Mouse (Mus musculus) gastrocnemius, adult 18-20 months (tissue): ENCODE data around the gene Arnt2. TPM values are rescaled to one million over a fixed set of nuclear protein-coding genes. Genes with fewer than 3 reads are reported as not detected.

ENCODE experiments used
- DNase-seq: peaks from one replicate; pipeline ENCODE4 v3.0.0; 2021; ENCODE audit warnings: low spot score
- total RNA-seq, 2 experiments: library from RNA; stranded (reverse); gene quantifications; 2 replicates each; pipeline ENCODE4 v1.2.3; 2021

The Arnt2 gene
- total RNA-seq, 2 experiments from 2014 or later, result 0.48 to 1.2 TPM

DNA sequence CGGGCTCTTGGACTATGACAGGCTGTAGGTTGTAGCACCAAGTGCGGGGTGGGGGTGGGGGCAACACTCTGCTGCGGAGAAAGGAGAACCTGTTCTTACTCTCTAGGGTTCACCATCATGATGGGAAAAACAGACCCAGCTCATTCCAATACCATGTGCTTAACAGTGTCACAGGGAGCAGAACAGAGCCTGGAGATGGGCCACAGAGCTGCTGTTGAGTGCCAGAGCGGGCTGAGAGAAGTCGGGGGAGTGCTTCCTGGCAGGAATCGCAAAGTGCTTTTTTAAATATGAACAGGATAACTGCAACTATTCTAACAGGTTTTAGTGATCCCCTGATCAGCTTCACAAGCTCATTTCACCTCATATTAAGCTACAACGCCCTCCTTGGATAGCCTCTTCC is 116.9 kb downstream of the Arnt2 start:
- DNase-seq, result peak; percentile 30

DNA sequence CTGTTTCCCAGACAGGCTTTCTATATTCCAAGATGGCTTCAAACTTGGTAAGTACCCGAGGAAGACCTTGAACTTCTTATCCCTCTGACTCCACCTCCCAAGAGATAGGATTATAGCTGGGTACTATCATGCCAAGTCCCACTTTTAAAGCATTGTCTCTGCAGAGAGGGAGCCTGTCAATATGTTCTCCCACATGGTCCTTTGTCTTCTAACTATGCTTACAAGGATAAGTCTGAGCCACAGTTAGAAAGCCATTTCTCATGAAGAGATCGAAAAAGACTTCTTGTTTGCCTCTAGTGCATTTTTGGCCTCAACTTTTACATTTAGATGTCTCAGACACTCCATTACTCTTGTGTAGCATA is 122.8 kb downstream of the Arnt2 start:
- no peak for DNase-seq

GRCm38 (mm10) chr7:84286526-84287225 is 123.3 kb downstream of the Arnt2 start:
- DNase-seq, result no peak

DNA sequence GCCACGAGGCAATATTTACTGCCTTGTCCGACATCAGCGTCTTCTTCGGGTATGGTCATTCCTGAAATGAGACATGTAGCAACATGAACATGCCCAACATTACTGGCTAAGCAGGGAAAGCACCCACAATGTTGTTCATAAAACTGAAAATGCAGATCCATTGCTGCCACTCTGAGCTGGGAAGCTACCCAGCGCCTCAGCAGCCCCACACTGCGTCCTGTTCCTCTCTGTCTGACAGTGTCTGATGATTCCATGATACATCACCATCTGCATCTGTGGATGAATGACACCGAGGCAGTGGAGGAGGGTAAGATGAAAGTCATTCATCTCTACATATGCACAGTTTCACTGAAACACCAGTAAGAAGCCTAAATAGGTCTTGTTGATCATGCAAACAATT is 124.2 kb downstream of the Arnt2 start:
- DNase-seq, result no peak

DNA sequence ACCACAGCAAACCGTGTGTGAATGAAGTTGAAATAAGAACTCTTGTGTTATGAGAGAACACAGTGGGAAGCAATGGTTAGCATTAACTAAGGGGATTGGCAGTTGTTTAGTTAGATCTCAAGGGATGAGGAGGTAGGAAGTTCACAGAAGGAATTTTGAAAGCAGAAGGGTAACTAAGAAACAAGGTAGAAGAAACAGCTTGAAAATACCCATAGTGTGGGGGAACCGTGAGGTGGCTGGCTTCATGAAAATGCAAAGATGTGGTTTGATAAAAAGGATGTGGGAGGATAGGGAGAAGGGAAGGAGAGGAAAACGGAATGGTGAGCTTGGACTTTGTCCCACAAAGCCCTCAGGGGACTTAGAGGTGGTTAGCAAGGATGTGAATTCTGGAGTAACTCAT is 125.0 kb downstream of the Arnt2 start:
- DNase-seq, result no peak

DNA sequence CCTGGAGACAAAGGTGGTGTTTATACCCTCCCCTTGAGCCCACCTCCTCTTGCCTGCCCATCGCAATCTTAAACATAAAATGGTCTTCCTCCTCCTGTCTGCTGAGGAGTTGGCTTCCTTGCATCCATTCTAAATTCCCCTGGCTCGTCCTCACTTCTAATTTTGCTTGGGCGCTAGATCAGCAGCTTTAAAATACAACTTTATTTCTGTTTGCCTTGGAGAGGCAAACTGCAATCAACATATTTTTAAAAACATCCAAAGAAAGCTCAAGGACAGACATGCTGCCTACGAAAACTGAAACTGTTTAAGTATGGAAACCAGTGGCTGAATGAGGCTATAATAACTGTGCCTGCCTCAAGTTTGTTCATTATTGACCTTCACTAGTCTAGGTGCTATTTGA is 127.7 kb downstream of the Arnt2 start:
- no peak for DNase-seq

DNA sequence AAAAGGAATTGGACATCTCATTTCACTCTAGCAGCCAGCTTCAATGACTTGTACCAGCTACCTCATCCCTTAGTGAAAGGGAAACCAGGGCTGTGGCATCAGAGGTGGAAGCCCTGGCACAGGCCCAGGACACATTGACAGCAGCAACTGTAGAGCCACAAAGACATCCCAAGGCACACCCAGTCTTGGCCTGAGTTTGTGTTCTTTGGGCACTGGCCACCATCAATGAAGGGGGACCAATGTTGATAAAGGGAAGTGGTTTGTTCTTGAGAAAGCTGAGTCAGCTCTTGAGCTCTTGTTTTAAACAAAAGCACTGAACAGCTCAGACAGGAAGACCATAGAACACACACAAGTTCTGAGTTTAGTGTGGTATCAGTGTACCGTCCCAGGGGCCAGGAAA is 130.7 kb downstream of the Arnt2 start:
- DNase-seq, result no peak

- DNase-seq, result no peak
Observed at GRCm38 (mm10) chr7:84275312-84275711, 134.7 kb downstream of the Arnt2 start.

DNA sequence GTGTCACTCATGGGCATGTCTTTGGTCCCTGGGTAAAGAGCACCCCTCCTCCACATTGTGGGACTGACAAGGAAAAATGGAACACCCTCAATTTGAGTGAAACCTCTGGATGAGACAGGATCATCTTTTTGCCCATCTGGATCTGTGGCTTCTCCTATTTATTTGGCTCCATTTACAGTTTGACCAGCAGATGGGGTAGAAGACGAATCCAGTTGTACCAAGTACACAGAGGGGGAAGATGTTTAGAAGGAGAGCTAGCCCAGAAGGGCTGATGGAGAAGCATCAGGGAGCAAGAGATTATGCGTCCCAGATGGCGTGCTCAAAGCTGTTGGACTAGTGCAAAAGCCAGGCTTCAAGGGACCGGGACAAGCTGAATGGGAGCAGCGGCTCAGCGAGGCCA is 136.0 kb downstream of the Arnt2 start:
- DNase-seq, result no peak

DNA sequence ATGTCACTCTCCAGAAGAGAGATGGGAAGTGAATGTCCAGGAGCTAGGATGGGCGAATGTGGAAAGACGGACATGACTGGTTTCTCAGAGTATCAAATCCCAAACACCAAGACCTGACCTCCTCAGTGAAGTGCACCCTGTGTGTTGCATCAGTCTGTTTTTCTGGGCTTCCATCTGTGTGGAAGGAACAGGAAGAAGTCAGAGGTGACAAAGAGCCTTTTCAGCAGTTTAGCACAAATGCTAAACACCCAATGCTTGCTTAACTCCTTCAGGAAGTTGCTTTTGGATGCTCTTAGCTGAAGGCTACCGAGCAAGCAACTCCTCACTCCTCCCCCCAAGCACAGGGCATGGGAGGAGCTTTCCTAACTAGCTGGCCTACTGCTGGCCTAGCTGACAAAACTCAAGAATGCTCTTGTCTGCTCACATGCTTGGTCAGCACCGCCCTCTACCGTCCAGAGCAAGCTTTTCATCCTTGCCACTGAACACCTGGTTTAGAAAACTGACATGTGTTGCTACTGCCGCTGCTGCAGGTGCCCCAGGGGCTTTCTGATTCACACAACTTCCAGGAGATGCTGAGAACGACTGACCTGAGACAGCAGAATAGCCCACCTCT is 137.7 kb downstream of the Arnt2 start:
- peak; percentile 69 for DNase-seq

DNA sequence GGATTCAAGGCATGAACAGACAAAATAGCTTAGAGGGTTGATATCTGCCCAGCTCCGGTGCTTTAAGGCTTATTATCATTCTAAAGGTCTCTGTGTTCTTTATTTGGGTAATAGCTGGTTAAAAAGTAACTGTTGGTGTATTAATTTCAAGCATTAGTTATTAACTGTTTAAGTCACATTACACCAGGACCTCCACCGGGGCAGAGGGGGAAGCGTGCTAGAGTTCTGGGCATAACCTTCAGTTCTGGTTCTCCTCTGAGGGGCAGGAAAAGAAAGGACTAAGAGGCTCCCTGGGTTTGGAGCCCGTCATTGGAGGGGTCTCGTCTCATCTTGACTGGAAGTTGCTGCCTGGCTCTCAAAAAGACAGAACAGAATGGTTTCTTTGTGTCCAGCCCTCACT is 138.5 kb downstream of the Arnt2 start:
- DNase-seq, result no peak

- no peak for DNase-seq
Observed at GRCm38 (mm10) chr7:84263466-84263865, 146.5 kb downstream of the Arnt2 start.

- DNase-seq, result no peak
Observed at GRCm38 (mm10) chr7:84261341-84261740, 148.6 kb downstream of the Arnt2 start.

- no peak for DNase-seq
Observed at GRCm38 (mm10) chr7:84260401-84260800, 149.6 kb downstream of the Arnt2 start.

DNA sequence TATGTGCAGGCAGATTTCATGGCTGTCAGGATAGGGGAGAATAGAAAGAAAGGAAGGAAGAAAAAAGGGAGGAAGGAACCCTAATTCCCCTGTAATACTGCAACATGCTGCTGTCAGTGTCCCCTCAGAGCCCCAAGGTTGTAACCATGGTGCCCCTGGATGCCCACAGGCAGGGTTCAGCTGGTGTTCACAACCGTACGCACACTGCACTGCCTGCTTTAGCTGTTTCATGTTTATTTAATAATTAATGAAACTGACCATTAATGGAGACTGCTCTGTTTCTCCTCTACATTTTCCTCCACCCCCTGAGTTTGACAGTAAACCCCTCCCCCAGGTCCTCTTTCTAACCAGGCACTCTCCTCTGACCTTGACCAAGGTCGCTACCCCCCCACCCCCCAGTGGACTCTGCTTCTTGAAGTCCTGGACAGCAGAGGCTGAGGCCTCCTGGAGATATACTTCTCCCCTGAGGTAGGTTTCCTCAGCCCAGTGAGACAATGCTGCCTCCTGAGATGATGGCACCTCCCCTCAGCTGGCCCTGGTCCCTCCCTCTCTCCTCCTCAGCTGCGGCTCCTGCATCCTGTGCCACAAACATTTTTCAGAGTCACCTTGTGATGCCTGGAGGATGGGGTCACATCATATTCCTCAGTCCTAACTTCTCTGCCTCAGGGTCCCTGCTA is 150.5 kb downstream of the Arnt2 start:
- no peak for DNase-seq

DNA sequence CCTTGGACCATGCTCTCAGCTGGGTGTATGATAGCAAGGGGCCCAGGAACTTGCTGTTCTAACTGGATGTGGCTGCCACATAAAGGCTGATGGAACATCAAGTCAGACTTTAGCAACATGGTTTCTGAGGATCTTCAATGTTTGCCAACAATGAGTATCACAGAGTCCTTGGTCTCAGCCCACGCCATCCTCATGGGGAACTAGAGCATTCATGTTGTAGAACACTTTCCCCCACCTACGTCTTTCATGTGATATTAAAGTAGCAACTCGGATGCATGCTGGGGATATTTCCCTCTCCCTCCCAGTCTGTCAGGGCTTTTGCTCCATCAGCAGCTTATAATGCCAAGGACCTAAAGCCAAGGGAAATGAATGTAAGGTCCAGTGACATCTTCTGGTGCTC is 153.3 kb downstream of the Arnt2 start:
- no peak for DNase-seq

GRCm38 (mm10) chr7:84256245-84256644 is 153.7 kb downstream of the Arnt2 start:
- no peak for DNase-seq

GRCm38 (mm10) chr7:84254916-84255315 is 155.1 kb downstream of the Arnt2 start:
- no peak for DNase-seq

- DNase-seq, result no peak
Observed at GRCm38 (mm10) chr7:84254311-84254710, 155.7 kb downstream of the Arnt2 start.

DNA sequence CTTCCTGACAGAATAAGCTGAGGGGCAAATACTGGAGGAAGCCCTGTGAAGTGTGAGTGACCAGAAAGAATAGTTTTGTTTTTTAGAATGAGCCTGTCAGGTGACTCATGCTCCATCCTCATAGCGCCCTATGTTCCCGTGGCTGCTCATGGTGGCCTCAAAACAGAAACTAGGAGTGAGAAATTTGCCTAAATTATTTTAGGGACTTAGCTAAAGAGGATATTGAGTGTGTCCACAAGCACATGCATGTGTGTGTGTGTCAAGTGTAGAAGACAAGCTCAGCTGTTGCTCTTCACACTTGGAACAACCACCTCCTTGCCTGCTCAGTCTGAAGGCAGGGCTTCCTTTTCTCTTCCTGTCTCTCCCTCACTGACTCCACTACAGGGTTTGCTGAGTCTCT is 158.3 kb downstream of the Arnt2 start:
- no peak for DNase-seq

- no peak for DNase-seq
Observed at GRCm38 (mm10) chr7:84250736-84251135, 159.2 kb downstream of the Arnt2 start.

GRCm38 (mm10) chr7:84249951-84250350 is 160.0 kb downstream of the Arnt2 start:
- no peak for DNase-seq

DNA sequence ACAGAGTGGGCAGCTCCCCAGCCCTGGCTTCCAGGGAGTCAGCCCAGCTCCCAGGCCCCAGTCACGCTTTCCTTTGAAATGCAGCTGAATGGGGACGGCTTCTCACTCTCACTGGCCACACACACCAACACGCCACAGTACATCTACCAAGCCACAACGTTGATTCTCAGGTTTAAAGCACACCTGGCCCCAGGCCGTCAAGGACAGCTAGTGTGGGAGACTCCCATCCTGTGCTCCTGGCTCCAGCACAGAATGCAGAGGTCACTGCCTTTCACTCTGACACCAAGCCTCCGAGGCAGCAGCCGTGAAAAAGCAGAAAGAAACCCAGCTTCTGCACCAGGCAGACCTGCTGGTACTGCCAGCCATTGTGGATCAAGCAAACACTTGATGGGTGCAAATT is 160.6 kb downstream of the Arnt2 start:
- DNase-seq, result no peak
